Mouse (Mus musculus) embryonic facial prominence, embryonic 11.5 days (tissue): ENCODE measurements around the gene Wfikkn1. TPM values are rescaled to one million over a fixed set of nuclear protein-coding genes. Genes with fewer than 3 reads are reported as not detected.
A peak's percentile ranks its signal among the peaks of the same experiment; 100 is the strongest.

Experiments
- ATAC-seq: fragments of 200-750 bp; cut with Nextera tagmentation; replicated peaks from 2 replicates; pipeline ENCODE4 v1.8.0; 2017; ENCODE audit warnings: low read depth; ENCODE audit not compliant: insufficient number of reproducible peaks, low FRiP score, low TSS enrichment
- DNase-seq: peaks from one replicate; pipeline ENCODE4 v3.0.0-alpha.2; 2015; ENCODE audit warnings: low spot score
- H3K27ac ChIP-seq: fragments of 300-500 bp; sonication (generic); replicated peaks from 2 replicates; pipeline ENCODE4 v1.5.1; 2014; ENCODE audit warnings: mild to moderate bottlenecking, low read depth, low read length, control low read depth
- H3K27me3 ChIP-seq: fragments of 300-500 bp; sonication (generic); 2 replicates; pipeline ENCODE4 v1.6.1; 2014; ENCODE audit warnings: mild to moderate bottlenecking, low read length, moderate library complexity, mixed read lengths; ENCODE audit not compliant: control insufficient read depth, insufficient read depth
- H3K36me3 ChIP-seq: fragments of 300-500 bp; sonication (generic); replicated peaks from 2 replicates; pipeline ENCODE4 v1.6.1; 2014; ENCODE audit warnings: low read depth, mild to moderate bottlenecking, low read length, moderate library complexity, mixed read lengths; ENCODE audit not compliant: control insufficient read depth, insufficient read depth
- H3K4me1 ChIP-seq: fragments of 300-500 bp; sonication (generic); 2 replicates; pipeline ENCODE4 v1.6.1; 2014; ENCODE audit warnings: low read length, mixed read lengths; ENCODE audit not compliant: control insufficient read depth, insufficient read depth
- H3K4me2 ChIP-seq: fragments of 300-500 bp; sonication (generic); 2 replicates; pipeline ENCODE4 v1.6.1; 2014; ENCODE audit warnings: low read depth, mild to moderate bottlenecking, control low read depth, low read length, moderate library complexity
- H3K4me3 ChIP-seq: fragments of 300-500 bp; sonication (generic); 2 replicates; pipeline ENCODE4 v1.5.1; 2014; ENCODE audit warnings: low read depth, low read length, control low read depth
- H3K9ac ChIP-seq: fragments of 300-500 bp; sonication (generic); replicated peaks from 2 replicates; pipeline ENCODE4 v1.6.1; 2014; ENCODE audit warnings: mild to moderate bottlenecking, control low read depth, low read length
- H3K9me3 ChIP-seq: fragments of 300-500 bp; sonication (generic); replicated peaks from 2 replicates; pipeline ENCODE4 v1.6.1; 2016; ENCODE audit warnings: mild to moderate bottlenecking, low read length, inconsistent platforms, mixed read lengths; ENCODE audit not compliant: control insufficient read depth
- WGBS: fragments of 180-500 bp; shearing (Covaris S2); extraction: QIAGEN DNeasy Blood & Tissue Kit; methylation state at CpG from one replicate; pipeline ENCODE4 v1.1.7; 2014; 5-methylcytosine and 5-hydroxymethylcytosine counted together
- polyA plus RNA-seq: library from polyadenylated mRNA; unstranded; fragments of >200 nt; fragmentation: Nextera tagmentation; extraction: Ambion mirVana; gene quantifications from 2 replicates; pipeline ENCODE4 v1.2.1, GENCODE M21; 2014

The Wfikkn1 gene
- polyA plus RNA-seq, 1 experiment from 2014 or later = 0.87 TPM

DNA sequence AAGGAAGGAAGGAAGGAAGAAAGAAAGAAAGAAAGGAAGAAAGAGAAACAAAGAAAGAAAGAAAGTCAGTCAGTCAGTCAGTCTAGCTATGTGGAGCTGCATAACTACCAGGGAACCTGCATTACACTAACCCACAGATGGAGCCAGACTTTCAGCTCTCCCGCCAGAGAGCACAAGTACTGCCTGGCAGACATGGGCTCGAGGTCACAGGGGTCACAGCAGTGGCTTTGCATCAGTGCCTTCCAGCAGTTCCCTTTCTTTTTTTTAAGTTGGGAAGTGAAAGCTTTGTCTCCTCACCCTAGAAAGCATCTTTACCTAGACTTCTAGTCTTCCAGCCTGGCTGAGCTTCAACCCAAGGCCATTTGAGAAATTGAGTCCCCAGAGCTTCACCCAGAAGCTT lies 14.8 kb upstream of the Wfikkn1 start:
- H3K4me3 ChIP-seq = no peak overlapping the region
- H3K27ac ChIP-seq = no peak overlapping the region
- no peaks in the 10 kb centered on the region for H3K4me1 ChIP-seq
- H3K27me3 ChIP-seq = no peaks in the 10 kb centered on the region
- DNase-seq (no peak), ATAC-seq (no peak)
- no peaks in the 10 kb centered on the region for H3K36me3 ChIP-seq
- 27% methylated on average over 2 of the region's 2 CpGs for WGBS
- no peaks in the 10 kb centered on the region for H3K9me3 ChIP-seq
- H3K4me2 ChIP-seq = no peak overlapping the region
- no peak overlapping the region for H3K9ac ChIP-seq

DNA sequence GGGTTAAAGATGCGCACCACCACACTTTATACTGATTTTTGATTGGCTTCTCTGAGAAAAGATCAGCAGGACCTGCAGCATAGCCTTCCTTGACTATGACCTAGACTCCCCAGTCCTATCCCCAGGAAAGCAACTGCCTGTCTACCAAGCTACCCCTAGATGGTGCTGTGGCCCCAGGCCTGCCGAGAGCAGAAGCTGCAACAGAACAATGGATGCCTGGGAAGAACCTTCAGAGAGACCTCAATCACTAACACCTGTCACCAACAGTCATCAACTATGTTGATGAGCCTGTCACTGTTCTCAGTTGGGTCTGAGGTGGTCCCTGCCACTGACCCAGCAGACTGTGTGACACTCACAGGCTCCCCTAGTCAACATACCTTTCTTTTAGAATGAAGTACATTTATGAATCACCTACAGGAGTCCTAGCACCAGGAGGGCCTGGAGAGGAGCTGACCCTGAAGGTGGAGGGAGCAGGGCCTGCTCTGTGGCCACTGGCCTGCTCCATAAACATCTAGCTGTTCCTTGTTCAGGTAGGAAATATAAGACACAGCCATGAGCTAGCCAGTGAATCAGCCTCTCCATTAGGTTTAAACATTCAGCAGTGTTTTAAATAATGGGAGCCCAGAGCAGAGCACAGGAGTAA lies 13.4 kb upstream of the Wfikkn1 start:
- no peaks in the 10 kb centered on the region for H3K4me1 ChIP-seq
- H3K36me3 ChIP-seq = no peaks in the 10 kb centered on the region; the same call in 1 of the 2 replicates
- no peak overlapping the region for H3K9ac ChIP-seq
- no peak overlapping the region for H3K4me2 ChIP-seq
- 23% methylated on average over 2 of the region's 2 CpGs for WGBS
- H3K27ac ChIP-seq = no peak overlapping the region
- peak; percentile 73; the same call in 1 of the 2 replicates for ATAC-seq
- DNase-seq = peak; percentile 79
- H3K4me3 ChIP-seq = no peak overlapping the region
- no peaks in the 10 kb centered on the region for H3K9me3 ChIP-seq
- no peaks in the 10 kb centered on the region for H3K27me3 ChIP-seq

DNA sequence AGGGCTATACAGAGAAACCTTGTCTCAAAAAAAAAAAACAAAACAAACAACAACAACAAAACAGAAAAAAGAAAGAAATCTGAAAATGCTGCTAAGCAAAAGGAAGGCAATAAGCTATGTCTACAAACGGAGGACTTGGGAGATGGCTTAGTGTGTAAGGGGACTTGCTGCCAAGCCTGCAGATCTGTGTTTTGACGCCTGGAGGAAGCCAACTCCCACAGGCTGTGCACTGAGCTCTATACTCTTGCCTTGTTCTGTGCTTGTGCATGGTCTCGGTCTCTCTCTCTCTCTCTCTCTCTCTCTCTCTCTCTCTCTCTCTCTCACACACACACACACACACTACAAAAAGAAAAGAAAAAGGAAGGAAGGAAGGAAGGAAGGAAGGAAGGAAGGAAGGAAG lies 8.2 kb upstream of the Wfikkn1 start:
- Histone ChIP-seq H3K36me3 (no peaks in the 10 kb centered on the region; the same call in none of the 2 replicates), H3K4me1 (no peaks in the 10 kb centered on the region), H3K9ac (no peak overlapping the region), H3K27ac (no peak overlapping the region), H3K4me2 (no peak overlapping the region), H3K27me3 (no peaks in the 10 kb centered on the region), H3K9me3 (no peaks in the 10 kb centered on the region), H3K4me3 (no peak overlapping the region)
- no peak for DNase-seq
- WGBS = 87% methylated on average over 3 of the region's 3 CpGs
- no peak for ATAC-seq

DNA sequence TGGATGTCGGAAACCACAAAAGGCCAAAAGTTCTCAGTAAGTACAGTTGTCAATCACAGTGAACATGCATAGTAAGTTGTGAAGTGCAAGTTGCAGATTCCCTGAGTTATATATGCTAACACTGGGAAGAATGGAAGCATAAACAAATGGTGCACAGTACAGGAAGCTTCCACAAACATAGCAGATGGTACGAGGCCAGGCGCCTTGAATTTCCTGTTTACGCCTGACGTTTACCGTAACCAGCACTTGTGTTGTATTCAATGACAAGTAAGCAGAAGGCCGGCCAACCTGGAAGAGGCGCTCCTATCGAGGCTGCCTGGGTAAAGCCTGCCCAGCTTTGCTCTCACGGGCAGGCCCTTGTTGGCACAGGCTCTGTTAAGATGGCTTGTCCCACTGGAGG lies 6.8 kb upstream of the Wfikkn1 start:
- no peaks in the 10 kb centered on the region; the same call in none of the 2 replicates for H3K36me3 ChIP-seq

DNA sequence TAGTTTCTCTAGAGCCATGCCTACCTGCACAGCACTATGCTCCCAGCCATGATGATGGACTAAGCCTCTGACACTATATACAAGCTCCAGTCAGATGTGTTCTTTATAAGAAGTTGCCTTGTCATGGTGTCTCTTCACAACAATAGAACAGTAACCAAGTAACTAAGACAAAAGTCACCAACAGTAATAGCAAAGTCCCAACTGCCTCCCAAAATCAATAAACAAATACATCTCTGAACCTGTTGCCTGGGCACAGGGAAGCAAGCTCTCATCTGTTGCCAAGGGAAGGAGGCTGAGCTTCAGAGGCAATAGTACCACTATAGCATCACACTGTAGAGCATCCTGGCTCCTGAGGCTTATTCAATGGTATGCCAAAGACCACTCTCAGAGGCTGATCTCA lies 6.1 kb upstream of the Wfikkn1 start:
- H3K27ac ChIP-seq = no peak overlapping the region
- no peaks in the 10 kb centered on the region; the same call in none of the 2 replicates for H3K36me3 ChIP-seq
- no peak for ATAC-seq
- no peak overlapping the region for H3K4me3 ChIP-seq
- H3K27me3 ChIP-seq = no peaks in the 10 kb centered on the region
- no peak for DNase-seq
- H3K9me3 ChIP-seq = no peaks in the 10 kb centered on the region
- H3K4me2 ChIP-seq = no peak overlapping the region
- H3K4me1 ChIP-seq = peaks cover 3% of the 10 kb centered on the region; the same call in 1 of the 2 replicates
- H3K9ac ChIP-seq = no peak overlapping the region

More for the DNA sequence above, 6.8 kb upstream of the Wfikkn1 start:
- H3K27me3 ChIP-seq = no peaks in the 10 kb centered on the region
- no peak for ATAC-seq
- peaks cover under 1% of the 10 kb centered on the region; the same call in 1 of the 2 replicates for H3K4me1 ChIP-seq
- 88% methylated on average over 10 of the region's 10 CpGs for WGBS
- no peak overlapping the region for H3K4me3 ChIP-seq
- no peaks in the 10 kb centered on the region for H3K9me3 ChIP-seq
- H3K9ac ChIP-seq = no peak overlapping the region
- H3K27ac ChIP-seq = no peak overlapping the region
- no peak overlapping the region for H3K4me2 ChIP-seq
- DNase-seq = no peak

DNA sequence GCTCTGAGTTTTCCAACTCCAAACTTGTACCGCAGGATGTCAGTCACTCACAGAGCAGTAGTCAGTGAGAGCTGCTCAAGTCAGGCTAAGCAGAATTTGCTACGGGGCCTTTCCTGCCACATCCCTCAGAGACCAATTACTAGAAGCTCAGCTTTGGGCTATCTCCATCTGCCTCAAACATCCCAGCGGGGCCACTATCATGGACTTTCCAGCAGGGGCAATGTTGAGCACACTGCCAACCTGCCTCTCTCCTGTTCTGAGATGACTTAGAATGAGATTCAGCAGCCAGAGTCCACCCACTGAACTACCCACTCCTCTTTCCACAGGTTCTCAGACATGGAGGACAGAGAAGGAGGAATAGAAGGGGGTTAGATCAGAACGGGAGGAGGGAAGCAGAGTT lies 5.0 kb upstream of the Wfikkn1 start:
- no peaks in the 10 kb centered on the region for H3K9me3 ChIP-seq
- ATAC-seq (no peak), DNase-seq (peak; percentile 36)
- 56% methylated on average over 4 of the region's 4 CpGs for WGBS
- H3K27me3 ChIP-seq = no peaks in the 10 kb centered on the region
- H3K36me3 ChIP-seq = no peaks in the 10 kb centered on the region; the same call in none of the 2 replicates
- no peak overlapping the region for H3K4me2 ChIP-seq
- no peak overlapping the region for H3K4me3 ChIP-seq
- H3K4me1 ChIP-seq = peaks cover 14% of the 10 kb centered on the region
- H3K27ac ChIP-seq = no peak overlapping the region
- no peak overlapping the region for H3K9ac ChIP-seq

DNA sequence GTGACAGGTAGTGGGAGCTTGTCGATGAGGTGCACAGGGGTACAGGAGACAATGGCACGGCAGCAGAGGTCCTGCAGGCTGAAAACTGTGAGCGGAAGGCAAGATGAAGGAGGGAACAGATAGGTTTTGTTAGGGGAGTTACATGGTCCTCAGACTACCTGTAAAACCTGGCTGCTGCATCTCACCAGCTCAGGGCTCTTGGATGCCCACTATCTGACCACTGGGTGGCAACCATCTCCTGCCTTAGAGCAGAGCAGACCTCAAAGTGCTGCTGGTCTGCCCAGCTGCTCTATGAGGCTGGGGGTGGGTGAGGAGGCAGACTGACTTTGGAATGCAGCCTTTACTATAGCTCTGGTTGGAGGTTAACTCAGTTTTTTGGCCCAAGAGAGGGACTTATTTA lies 3.2 kb upstream of the Wfikkn1 start:
- Histone ChIP-seq H3K36me3 (no peaks in the 10 kb centered on the region; the same call in none of the 2 replicates), H3K27ac (no peak overlapping the region), H3K4me3 (no peak overlapping the region), H3K9ac (no peak overlapping the region), H3K9me3 (no peaks in the 10 kb centered on the region), H3K27me3 (no peaks in the 10 kb centered on the region), H3K4me2 (no peak overlapping the region), H3K4me1 (peaks cover 19% of the 10 kb centered on the region)
- ATAC-seq (no peak), DNase-seq (no peak)
- 93% methylated on average over 3 of the region's 3 CpGs for WGBS

DNA sequence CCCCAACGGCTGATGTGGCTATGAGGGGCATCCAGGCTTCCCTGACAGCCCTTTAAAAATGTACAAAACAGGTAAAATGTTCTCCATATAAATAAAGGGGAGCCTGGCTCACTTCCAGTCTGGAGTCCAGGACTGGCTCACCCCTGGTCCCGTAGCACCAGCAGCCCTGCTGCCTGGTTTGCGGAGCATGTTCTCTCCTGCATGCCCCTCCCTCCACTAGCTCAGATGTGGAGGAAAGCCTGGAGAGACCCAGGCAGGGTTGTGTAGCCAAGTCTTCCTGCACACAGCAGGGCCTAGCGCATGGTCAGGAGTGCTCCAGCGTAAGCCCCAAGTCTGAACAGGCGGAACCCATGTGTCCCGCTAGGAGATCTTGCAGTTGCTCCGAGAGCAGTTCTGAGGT lies 2.6 kb upstream of the Wfikkn1 start:
- H3K27me3 ChIP-seq = no peaks in the 10 kb centered on the region
- no peaks in the 10 kb centered on the region for H3K9me3 ChIP-seq
- WGBS = 85% methylated on average over 8 of the region's 8 CpGs
- no peak for DNase-seq
- ATAC-seq = no peak
- H3K4me1 ChIP-seq = peaks cover 19% of the 10 kb centered on the region
- H3K4me3 ChIP-seq = no peak overlapping the region
- H3K36me3 ChIP-seq = no peaks in the 10 kb centered on the region; the same call in none of the 2 replicates
- no peak overlapping the region for H3K9ac ChIP-seq
- no peak overlapping the region for H3K4me2 ChIP-seq
- no peak overlapping the region for H3K27ac ChIP-seq
